Mouse (Mus musculus): ENCODE results near the gene Amotl2.

GRCm38 (mm10) chr9:102734739-102735075, 18.2 kb downstream of the Amotl2 start:
- TF ChIP-seq CTCF (IDR thresholded peaks at IDR 0.05) (no peak), POLR2A (IDR thresholded peaks at IDR 0.05; ENCODE audit: insufficient read depth, low read depth, low read length) (no peak)
